Mouse (Mus musculus): ENCODE results near the gene Unc5c.

DNA sequence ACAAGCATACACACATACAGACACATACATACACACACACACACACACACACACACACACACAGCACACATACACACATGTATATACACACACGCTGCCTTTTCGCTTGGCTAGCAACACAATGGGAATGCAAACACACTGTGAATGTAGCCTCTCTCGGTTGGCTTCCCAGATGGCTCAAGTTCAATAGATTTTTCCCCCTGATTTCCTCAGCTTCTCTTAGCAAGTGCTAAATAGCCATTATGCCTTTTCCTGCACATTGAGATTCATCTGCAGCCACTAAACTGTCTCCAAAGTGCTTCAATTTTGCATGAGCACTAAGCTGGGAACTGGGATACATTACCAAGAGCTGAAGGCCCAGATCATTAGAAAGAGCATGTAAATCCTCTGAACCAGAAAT, 226.8 kb downstream of the Unc5c start:
- TF ChIP-seq CTCF (IDR thresholded peaks at IDR 0.05; ENCODE audit: low read depth) (no peak), EP300 (IDR thresholded peaks at IDR 0.05; ENCODE audit: low read depth) (no peak)
